Mouse (Mus musculus) G1E-ER4 (cell line): ENCODE data around the gene Hist1h1c. TPM values are rescaled to one million over a fixed set of nuclear protein-coding genes. Genes with fewer than 3 reads are reported as not detected.
"Not testable (repeated sequence)": the region's sequence is repeated elsewhere in the genome, so short reads cannot be mapped to it uniquely, and the experiment has no call there.

Experiments used
- GATA1 ChIP-seq: IDR thresholded peaks from one replicate; pipeline ENCODE4 v1.8.0; 2012; ENCODE audit warnings: low read length, inconsistent platforms
- polyA plus RNA-seq: library from polyadenylated mRNA; stranded (reverse); fragments of >175 nt; gene quantifications from 2 replicates; pipeline ENCODE4 v1.2.3, GENCODE M21; 2012

Hist1h1c gene
- polyA plus RNA-seq, 1 experiment, result 36.9 TPM

- TF ChIP-seq GATA1, result no peak
Observed at GRCm38 (mm10) chr13:23740256-23740840, 1.7 kb downstream of the Hist1h1c start.

GRCm38 (mm10) chr13:23740910-23741309, 2.3 kb downstream of the Hist1h1c start:
- TF ChIP-seq GATA1, result no peak

GRCm38 (mm10) chr13:23742007-23742406, 3.4 kb downstream of the Hist1h1c start:
- TF ChIP-seq GATA1, result no peak

GRCm38 (mm10) chr13:23743215-23743614, 4.6 kb downstream of the Hist1h1c start:
- no peak for TF ChIP-seq GATA1

GRCm38 (mm10) chr13:23743963-23744362, 5.4 kb downstream of the Hist1h1c start:
- no peak for TF ChIP-seq GATA1

GRCm38 (mm10) chr13:23744421-23745380, 6.1 kb downstream of the Hist1h1c start:
- TF ChIP-seq GATA1, result no peak

GRCm38 (mm10) chr13:23745381-23746161, 7.0 kb downstream of the Hist1h1c start, which contains the start of gene Hist1h3c:
Gene Hist1h3c (minus strand): TSS chr13:23745602.
- no peak for TF ChIP-seq GATA1

GRCm38 (mm10) chr13:23746201-23747080, 7.8 kb downstream of the Hist1h1c start, which contains the start of gene Hist1h2bb:
Gene Hist1h2bb (plus strand): TSS chr13:23746734.
- not testable (repeated sequence) for TF ChIP-seq GATA1

- no peak for TF ChIP-seq GATA1
Observed at GRCm38 (mm10) chr13:23747081-23747891, 8.7 kb downstream of the Hist1h1c start.

GRCm38 (mm10) chr13:23747892-23748288, 9.3 kb downstream of the Hist1h1c start:
- no peak for TF ChIP-seq GATA1

- TF ChIP-seq GATA1, result no peak
Observed at GRCm38 (mm10) chr13:23749563-23750121, 11.0 kb downstream of the Hist1h1c start.

- TF ChIP-seq GATA1, result not testable (repeated sequence)
Observed at GRCm38 (mm10) chr13:23750839-23751477, 12.3 kb downstream of the Hist1h1c start, which contains the start of gene Hist1h2ab. Gene Hist1h2ab (plus strand): TSS chr13:23751126.

GRCm38 (mm10) chr13:23751478-23751956, 12.9 kb downstream of the Hist1h1c start:
- TF ChIP-seq GATA1, result no peak
